Comparison of ENCODE assay signal across 20 mouse cellular contexts in the genomic region with DNA sequence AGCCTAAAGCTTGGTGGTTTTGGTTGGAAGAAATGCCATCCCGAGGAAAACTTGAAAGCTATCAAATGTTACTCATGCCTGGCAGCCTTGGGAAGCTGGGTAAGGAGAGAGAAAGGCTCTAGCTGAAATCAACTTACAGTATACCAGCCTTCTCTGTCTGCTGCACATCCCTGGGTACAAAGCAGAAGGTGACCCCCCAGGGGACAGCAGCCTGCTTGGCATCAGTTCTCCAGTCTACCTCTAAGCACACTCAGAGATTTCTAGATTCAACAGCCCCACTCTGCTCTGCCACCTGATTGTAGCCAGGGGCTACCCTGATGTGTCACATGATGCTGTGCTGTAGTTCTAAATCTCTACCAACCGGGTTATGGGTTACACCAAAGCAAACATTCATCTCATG. TPM values are rescaled to one million over a fixed set of nuclear protein-coding genes. Genes with fewer than 3 reads are reported as not detected.
"Had no signal": no experiment of that assay in that cellular context is flagged by ENCODE, and none has a peak within 500 bp of the region (broad histone marks: within the 10 kb centered on the region; RNA-seq: fewer than 3 reads in every experiment).

No protein-coding gene starts in this region.

- H3K4me3 ChIP-seq: limb, embryonic 10.5 days; limb, embryonic 13.5 days; liver, embryonic 12.5 days; liver, embryonic 15.5 days; lung, embryonic 15.5 days; megakaryocyte, embryonic 14.5 days; midbrain, embryonic 10.5 days; midbrain, embryonic 13.5 days; myocyte had no signal

- H3K4me2 ChIP-seq: limb, embryonic 13.5 days; liver, embryonic 12.5 days; liver, embryonic 15.5 days; lung, embryonic 15.5 days; midbrain, embryonic 13.5 days had no signal

- H3K36me3 ChIP-seq: limb, embryonic 10.5 days; limb, embryonic 13.5 days; liver, embryonic 12.5 days; liver, embryonic 15.5 days; lung, embryonic 15.5 days; midbrain, embryonic 10.5 days; midbrain, embryonic 13.5 days had no signal

- H3K27ac ChIP-seq: kidney, postnatal 0 days; limb, embryonic 10.5 days; limb, embryonic 13.5 days; liver, embryonic 12.5 days; liver, embryonic 15.5 days; lung, embryonic 15.5 days; midbrain, embryonic 10.5 days; midbrain, embryonic 13.5 days had no signal

- DNase-seq: kidney, adult 9 months; kidney, postnatal 25 days; liver; lung, adult 18-20 months; lung, postnatal 10 days; lung, postnatal 36 days; thymus, adult 18-20 months; thymus, postnatal 36 days had no signal

- H3K4me1 ChIP-seq: limb, embryonic 10.5 days; limb, embryonic 13.5 days; liver, embryonic 12.5 days; liver, embryonic 15.5 days; lung, embryonic 15.5 days; megakaryocyte, embryonic 14.5 days; midbrain, embryonic 10.5 days; midbrain, embryonic 13.5 days had no signal

- H3K9ac ChIP-seq: limb, embryonic 13.5 days; liver, embryonic 12.5 days; liver, embryonic 15.5 days; lung, embryonic 15.5 days; midbrain, embryonic 13.5 days had no signal

- H3K9me3 ChIP-seq: limb, embryonic 10.5 days; limb, embryonic 13.5 days; liver, embryonic 12.5 days; liver, embryonic 15.5 days; lung, embryonic 15.5 days; midbrain, embryonic 10.5 days; midbrain, embryonic 13.5 days had no signal

- ATAC-seq: liver, embryonic 12.5 days; midbrain, embryonic 13.5 days; midbrain, embryonic 16.5 days had no signal

- H3K27me3 ChIP-seq: limb, embryonic 13.5 days; liver, embryonic 12.5 days; liver, embryonic 15.5 days; lung, embryonic 15.5 days; megakaryocyte, embryonic 14.5 days; midbrain, embryonic 13.5 days had no signal

RNA-seq across cellular contexts. Expression of a gene that starts 17.2 kb away (rescaled TPM):
- total RNA-seq: monocyte, adult 5-6 weeks had no signal
- polyA plus RNA-seq: liver, embryonic 15.5 days had no signal
